Mouse (Mus musculus): ENCODE results near the gene Dagla.

GRCm38 (mm10) chr19:10323860-10324259 is 19.2 kb upstream of the Dagla start:
- no peak for TF ChIP-seq CTCF (IDR thresholded peaks at IDR 0.05; ENCODE audit: low read depth, low read length)
- TF ChIP-seq GATA1 (IDR thresholded peaks at IDR 0.05; ENCODE audit: borderline replicate concordance, low read length), result no peak
- no peak for TF ChIP-seq TAL1 (conservative IDR thresholded peaks at IDR 0.05; ENCODE audit: low read depth, low read length)
- no peak for TF ChIP-seq POLR2AphosphoS5 (IDR thresholded peaks at IDR 0.05; ENCODE audit: insufficient replicate concordance, low read depth, low read length)

Measured in G1E (cell line).